Comparison of ENCODE assay signal across 8 mouse cellular contexts in genomic region chr8:105770609-105771008, GRCm38 (mm10). TPM values are rescaled to one million over a fixed set of nuclear protein-coding genes. Genes with fewer than 3 reads are reported as not detected.
DNase-seq lines count a peak whose midpoint lies in the region; ATAC-seq and TF ChIP-seq lines count a peak whose summit lies in the region.

No protein-coding gene starts in this region.

- DNase-seq in hindbrain, embryonic 11.5 days (ENCODE audit: low spot score) = peak; percentile 55
- peak; percentile 54 for DNase-seq in CD4-positive, CD25-positive, alpha-beta regulatory T cell, adult 2 months (ENCODE audit: low read depth, low spot score)
- peak; percentile 35 for DNase-seq in lung, postnatal 25 days (ENCODE audit: low spot score)
- DNase-seq in spleen, postnatal 10 days (ENCODE audit: low spot score in 2 of 2) = no peak
- DNase-seq in frontal cortex, postnatal 10 days (ENCODE audit: low spot score in 2 of 2) = no peak
- DNase-seq in urinary bladder, adult 2 months (ENCODE audit: low spot score) = no peak

- 86% methylated on average over 1 of the region's 1 CpGs for WGBS in hindbrain, embryonic 11.5 days
- 69% methylated on average over 1 of the region's 1 CpGs for WGBS in hindbrain, embryonic 13.5 days

- H3K27ac ChIP-seq in hindbrain, embryonic 11.5 days (ENCODE audit: low read depth, low read length) = no peak overlapping the region
- H3K27ac ChIP-seq in hindbrain, embryonic 13.5 days = no peak overlapping the region
- no peak overlapping the region for H3K27ac ChIP-seq in bone marrow macrophage, adult 2 months (ENCODE audit: insufficient read depth, low read depth, low read length)

- no peak overlapping the region for H3K9ac ChIP-seq in hindbrain, embryonic 11.5 days (ENCODE audit: low read depth, low read length)
- no peak overlapping the region for H3K9ac ChIP-seq in hindbrain, embryonic 13.5 days

- no peak for ATAC-seq in hindbrain, embryonic 11.5 days (ENCODE audit: low FRiP score)
- ATAC-seq in hindbrain, embryonic 13.5 days (ENCODE audit: low FRiP score) = no peak

- TF ChIP-seq CTCF in bone marrow macrophage, adult 2 months (IDR thresholded peaks at IDR 0.05; ENCODE audit: low read depth, low read length) = peak; percentile 19; the same call in 1 of the 2 replicates

- no peak for TF ChIP-seq POLR2A in bone marrow macrophage, adult 2 months (IDR thresholded peaks at IDR 0.05; ENCODE audit: borderline replicate concordance, low read depth, low read length)

- peaks cover 11% of the 10 kb centered on the region for H3K36me3 ChIP-seq in hindbrain, embryonic 11.5 days (ENCODE audit: control insufficient read depth, insufficient read depth, low read length)
- peaks cover 79% of the 10 kb centered on the region for H3K36me3 ChIP-seq in hindbrain, embryonic 13.5 days

- H3K4me3 ChIP-seq in hindbrain, embryonic 11.5 days (ENCODE audit: low read depth, low read length) = no peak overlapping the region
- no peak overlapping the region for H3K4me3 ChIP-seq in hindbrain, embryonic 13.5 days
- H3K4me3 ChIP-seq in bone marrow macrophage, adult 2 months (ENCODE audit: insufficient read depth, low read length) = no peak overlapping the region

- no peaks in the 10 kb centered on the region for H3K9me3 ChIP-seq in hindbrain, embryonic 11.5 days (ENCODE audit: control insufficient read depth, low read length)
- H3K9me3 ChIP-seq in hindbrain, embryonic 13.5 days = no peaks in the 10 kb centered on the region

- H3K4me1 ChIP-seq in hindbrain, embryonic 11.5 days (replicated peaks; ENCODE audit: control insufficient read depth, insufficient read depth, low read length) = no peaks in the 10 kb centered on the region
- no peaks in the 10 kb centered on the region for H3K4me1 ChIP-seq in hindbrain, embryonic 13.5 days (replicated peaks)
- H3K4me1 ChIP-seq in bone marrow macrophage, adult 2 months (ENCODE audit: control insufficient read depth, insufficient read depth, low read length) = no peaks in the 10 kb centered on the region

- H3K4me2 ChIP-seq in hindbrain, embryonic 11.5 days (replicated peaks; ENCODE audit: low read depth, low read length) = no peak overlapping the region
- no peak overlapping the region for H3K4me2 ChIP-seq in hindbrain, embryonic 13.5 days

- no peaks in the 10 kb centered on the region for H3K27me3 ChIP-seq in hindbrain, embryonic 11.5 days (ENCODE audit: control insufficient read depth, insufficient read depth, low read length)
- H3K27me3 ChIP-seq in hindbrain, embryonic 13.5 days = no peaks in the 10 kb centered on the region

RNA-seq across cellular contexts. Expression of gene Gfod2, which starts 12.1 kb away (rescaled TPM):
- 38.3 and 41.6 TPM in 2 replicates for polyA plus RNA-seq in hindbrain, embryonic 11.5 days (2014; fragmentation: Nextera tagmentation; extraction: Ambion mirVana)
- polyA plus RNA-seq in hindbrain, embryonic 13.5 days (2015; fragmentation: Nextera tagmentation; extraction: Ambion mirVana) = 90.7 and 94.2 TPM in 2 replicates
- 0.75 and 1.4 TPM in 2 replicates for polyA plus RNA-seq in bone marrow macrophage, adult 2 months (2012; ENCODE audit: insufficient read depth, insufficient read length, missing spikeins)
- 5.2 and 5.9 TPM in 2 replicates for polyA plus RNA-seq in urinary bladder, adult 2 months (2012; rRNA removed)

RNA-seq across cellular contexts. Expression of gene Ranbp10, which starts 56.5 kb away (rescaled TPM):
- polyA plus RNA-seq in hindbrain, embryonic 11.5 days (2014; fragmentation: Nextera tagmentation; extraction: Ambion mirVana) = 13.7 and 17.8 TPM in 2 replicates
- 11.5 and 14.3 TPM in 2 replicates for polyA plus RNA-seq in hindbrain, embryonic 13.5 days (2015; fragmentation: Nextera tagmentation; extraction: Ambion mirVana)
- 42.0 and 44.3 TPM in 2 replicates for polyA plus RNA-seq in bone marrow macrophage, adult 2 months (2012; ENCODE audit: insufficient read depth, insufficient read length, missing spikeins)
- polyA plus RNA-seq in urinary bladder, adult 2 months (2012; rRNA removed) = 17.7 and 18.2 TPM in 2 replicates

RNA-seq across cellular contexts. Expression of gene Tsnaxip1, which starts 56.9 kb away (rescaled TPM):
- polyA plus RNA-seq in hindbrain, embryonic 11.5 days (2014; fragmentation: Nextera tagmentation; extraction: Ambion mirVana) = 1.2 and 1.4 TPM in 2 replicates
- polyA plus RNA-seq in hindbrain, embryonic 13.5 days (2015; fragmentation: Nextera tagmentation; extraction: Ambion mirVana) = 0.80 and 1.6 TPM in 2 replicates
- not detected in 2 replicates for polyA plus RNA-seq in bone marrow macrophage, adult 2 months (2012; ENCODE audit: insufficient read depth, insufficient read length, missing spikeins)
- not detected in 2 replicates for polyA plus RNA-seq in urinary bladder, adult 2 months (2012; rRNA removed)

Comparison
In these comparisons a context has a peak if more than half of its experiments do, and no peak if none do; other contexts are left out.
1. DNase-seq: peak in hindbrain, embryonic 11.5 days (single experiment), CD4-positive, CD25-positive, alpha-beta regulatory T cell, adult 2 months (single experiment) and lung, postnatal 25 days (single experiment); none in spleen, postnatal 10 days (0 of 2), frontal cortex, postnatal 10 days (0 of 2) and urinary bladder, adult 2 months (single experiment).